Mouse (Mus musculus) thymus, adult 2 months (tissue): ENCODE data around the gene Erbb2.

Source experiments
- CTCF ChIP-seq: fragments of 200-500 bp; IDR thresholded peaks from 2 replicates; pipeline ENCODE4 v1.5.1; 2012; ENCODE audit warnings: mild to moderate bottlenecking, control low read depth, low read length, moderate library complexity, borderline replicate concordance; ENCODE audit not compliant: control insufficient read depth, poor library complexity, insufficient read depth; ENCODE audit errors: extremely low read depth
- POLR2A ChIP-seq: fragments of 200-500 bp; IDR thresholded peaks from 2 replicates; pipeline ENCODE4 v1.6.1; 2012; ENCODE audit warnings: mild to moderate bottlenecking, low read length, control low read depth, moderate library complexity; ENCODE audit not compliant: control insufficient read depth, poor library complexity, insufficient read depth; ENCODE audit errors: extremely low read depth

DNA sequence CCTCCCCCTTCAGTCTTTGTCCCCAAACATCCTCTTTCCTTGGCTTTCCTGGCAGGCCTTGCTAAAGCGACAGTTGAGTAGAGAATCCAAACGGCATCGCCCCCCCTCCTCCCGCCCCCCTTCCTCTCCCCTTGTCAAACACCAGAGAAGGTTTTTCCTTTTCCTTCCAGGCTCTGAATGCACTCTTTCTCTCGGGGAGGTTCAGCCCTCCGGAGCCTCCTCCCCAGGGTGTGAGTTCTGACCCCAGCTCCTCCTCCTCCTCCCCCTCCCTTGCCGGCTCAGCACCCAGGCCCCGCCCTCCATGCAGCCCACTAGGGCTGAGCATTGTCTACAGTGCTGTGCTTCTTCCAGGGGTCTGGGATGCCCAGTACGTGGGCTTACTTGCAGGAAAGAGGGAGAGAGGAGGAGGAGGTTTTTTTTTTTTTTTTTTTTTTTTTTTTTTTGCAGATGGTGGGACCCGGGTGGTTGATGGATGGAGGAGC lies 2.9 kb upstream of the Erbb2 start:
- no peak for TF ChIP-seq CTCF
- no peak for TF ChIP-seq POLR2A
